Mouse (Mus musculus) heart, embryonic 11.5 days (tissue): ENCODE results near the gene Yipf1. TPM values are rescaled to one million over a fixed set of nuclear protein-coding genes. Genes with fewer than 3 reads are reported as not detected.
"Not testable (repeated sequence)": the region's sequence is repeated elsewhere in the genome, so short reads cannot be mapped to it uniquely, and the experiment has no call there.

Experiments used
- ATAC-seq: fragments of 200-750 bp; cut with Nextera tagmentation; replicated peaks from 2 replicates; pipeline ENCODE4 v1.8.0; 2017; ENCODE audit warnings: moderate library complexity; ENCODE audit not compliant: insufficient number of reproducible peaks, low FRiP score, low TSS enrichment
- H3K27ac ChIP-seq: fragments of 300-500 bp; sonication (generic); 2 replicates; pipeline ENCODE4 v1.5.1; 2014; ENCODE audit warnings: mild to moderate bottlenecking, low read depth, low read length
- H3K27me3 ChIP-seq: fragments of 300-500 bp; sonication (generic); 2 replicates; pipeline ENCODE4 v1.6.1; 2014; ENCODE audit warnings: mild to moderate bottlenecking, low read length, mixed read lengths; ENCODE audit not compliant: control insufficient read depth, insufficient read depth
- H3K36me3 ChIP-seq: fragments of 300-500 bp; sonication (generic); 2 replicates; pipeline ENCODE4 v1.6.1; 2014; ENCODE audit warnings: mild to moderate bottlenecking, low read length, moderate library complexity, mixed read lengths; ENCODE audit not compliant: control insufficient read depth, insufficient read depth
- H3K4me1 ChIP-seq: fragments of 300-500 bp; sonication (generic); 2 replicates; pipeline ENCODE4 v1.6.1; 2014; ENCODE audit warnings: low read length; ENCODE audit not compliant: control insufficient read depth, insufficient read depth
- H3K4me2 ChIP-seq: fragments of 300-500 bp; sonication (generic); 2 replicates; pipeline ENCODE4 v1.6.1; 2014; ENCODE audit warnings: mild to moderate bottlenecking, moderate library complexity
- H3K4me3 ChIP-seq: fragments of 300-500 bp; sonication (generic); 2 replicates; pipeline ENCODE4 v1.5.1; 2014; ENCODE audit warnings: low read depth, low read length
- H3K9ac ChIP-seq: fragments of 300-500 bp; sonication (generic); 2 replicates; pipeline ENCODE4 v1.6.1; 2014; ENCODE audit warnings: mild to moderate bottlenecking, low read depth, low read length, moderate library complexity
- H3K9me3 ChIP-seq: fragments of 300-500 bp; sonication (generic); replicated peaks from 2 replicates; pipeline ENCODE4 v1.6.1; 2016; ENCODE audit warnings: low read length; ENCODE audit not compliant: control insufficient read depth
- WGBS: fragments of 180-500 bp; shearing (Covaris S2); extraction: QIAGEN DNeasy Blood & Tissue Kit; methylation state at CpG from one replicate; pipeline ENCODE4 v1.1.7; 2014; ENCODE audit not compliant: insufficient replicate concordance; 5-methylcytosine and 5-hydroxymethylcytosine counted together
- polyA plus RNA-seq: library from polyadenylated mRNA; unstranded; fragments of >200 nt; fragmentation: Nextera tagmentation; extraction: Ambion mirVana; gene quantifications from 2 replicates; pipeline ENCODE4 v1.2.1, GENCODE M21; 2014

Yipf1 gene
- polyA plus RNA-seq, 1 experiment from 2014 or later, result 41.6 TPM

DNA sequence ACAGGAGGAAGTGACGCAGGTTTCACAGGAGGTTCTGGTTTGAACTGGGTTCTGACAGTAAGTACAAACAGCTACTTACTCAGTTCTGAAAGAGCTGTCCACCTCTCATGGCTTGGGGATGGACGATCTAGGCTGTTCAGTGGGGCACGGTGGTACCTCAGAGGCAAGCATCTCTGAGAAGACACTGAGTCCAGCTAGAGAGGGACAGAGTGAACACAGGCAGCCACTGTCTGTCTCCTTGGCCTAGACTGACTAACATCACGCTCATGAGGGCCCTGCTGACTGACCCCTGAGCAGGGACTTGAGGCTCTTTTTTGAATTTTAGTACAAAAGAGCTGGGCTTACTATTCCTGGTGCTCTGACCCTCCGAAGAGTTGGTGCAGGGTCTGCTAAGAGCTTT lies 40.0 kb downstream of the Yipf1 start:
- WGBS, result 75% methylated on average over 5 of the region's 5 CpGs
- Histone ChIP-seq H3K9me3 (no peaks in the 10 kb centered on the region), H3K4me2 (no peak overlapping the region), H3K9ac (no peak overlapping the region), H3K4me3 (no peak overlapping the region), H3K36me3 (0 out of 2 replicates have a peak, but pooled peaks cover 2% of the 10 kb centered on the region), H3K27me3 (no peaks in the 10 kb centered on the region), H3K27ac (no peak overlapping the region), H3K4me1 (no peaks in the 10 kb centered on the region)
- no peak for ATAC-seq

DNA sequence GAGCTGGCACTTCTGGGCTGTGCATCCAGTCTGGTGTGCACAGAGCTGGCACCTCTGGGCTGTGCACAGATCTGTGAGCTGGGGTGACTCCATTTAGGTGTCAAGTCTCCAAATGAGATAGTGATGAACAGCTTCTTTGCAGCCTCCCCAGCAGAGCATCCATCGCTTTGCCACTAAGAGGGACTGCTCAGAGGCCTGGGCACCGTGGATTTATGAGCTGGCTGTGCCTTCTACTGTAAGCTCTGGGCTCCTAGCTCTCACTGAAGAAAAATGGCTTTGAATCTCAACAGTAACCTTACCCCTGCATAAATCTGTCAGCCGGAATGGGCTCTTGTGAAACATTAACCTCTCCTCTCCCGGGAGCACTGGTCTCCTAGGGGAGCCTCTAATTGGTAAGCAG lies 40.4 kb downstream of the Yipf1 start:
- 61% methylated on average over 4 of the region's 4 CpGs for WGBS
- H3K27me3 ChIP-seq, result no peaks in the 10 kb centered on the region
- H3K36me3 ChIP-seq, result 0 out of 2 replicates have a peak, but pooled peaks cover 2% of the 10 kb centered on the region
- no peaks in the 10 kb centered on the region for H3K9me3 ChIP-seq
- no peak overlapping the region for H3K27ac ChIP-seq
- no peak overlapping the region for H3K4me2 ChIP-seq
- H3K9ac ChIP-seq, result no peak overlapping the region
- H3K4me3 ChIP-seq, result no peak overlapping the region
- H3K4me1 ChIP-seq, result no peaks in the 10 kb centered on the region
- no peak for ATAC-seq

DNA sequence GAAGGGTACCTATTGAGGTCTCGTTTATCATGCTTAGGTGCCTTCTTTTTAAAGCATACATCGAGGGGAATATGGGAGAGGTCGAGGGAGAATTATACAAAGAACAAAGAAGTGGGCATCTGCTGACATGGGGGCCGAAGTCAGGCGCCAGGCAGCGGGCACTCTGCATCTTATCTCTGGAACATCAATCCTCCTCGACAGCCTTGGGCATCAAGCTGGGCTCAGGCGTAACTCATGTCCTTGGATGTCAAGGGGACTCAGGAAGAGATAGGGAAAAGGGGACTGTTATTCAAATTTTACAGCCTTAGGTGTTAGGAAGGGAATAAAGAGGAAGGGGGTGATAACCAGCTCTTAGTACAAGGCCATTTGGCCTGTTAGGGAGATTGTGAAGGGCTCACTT lies 43.0 kb downstream of the Yipf1 start:
- H3K27me3 ChIP-seq, H3K4me1 ChIP-seq, H3K9me3 ChIP-seq, H3K27ac ChIP-seq, H3K9ac ChIP-seq, H3K4me2 ChIP-seq, H3K36me3 ChIP-seq, H3K4me3 ChIP-seq, ATAC-seq: not testable (repeated sequence)
- 58% methylated on average over 8 of the region's 8 CpGs for WGBS

DNA sequence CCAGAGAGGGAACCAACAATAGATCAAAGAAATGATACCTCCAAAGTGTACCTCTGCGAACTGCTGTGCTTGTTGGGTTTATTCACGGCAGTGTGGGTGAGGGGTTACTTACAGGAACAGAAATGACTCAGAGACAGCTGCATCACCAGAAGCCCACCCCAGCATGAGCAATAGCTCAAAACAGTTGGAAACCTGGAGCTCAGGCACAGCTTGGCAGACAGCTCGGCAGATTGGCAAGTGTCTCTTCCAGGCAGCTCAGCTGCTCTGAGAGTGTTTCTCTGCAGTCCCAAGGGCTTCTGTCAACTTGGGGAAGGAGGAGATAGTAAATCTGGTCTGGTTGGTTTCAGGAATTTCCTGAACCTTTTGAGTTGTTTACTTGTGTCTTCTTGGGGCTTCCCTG lies 44.3 kb downstream of the Yipf1 start:
- Histone ChIP-seq H3K27ac (no peak overlapping the region), H3K36me3 (0 out of 2 replicates have a peak, but pooled peaks cover 2% of the 10 kb centered on the region), H3K9ac (no peak overlapping the region), H3K4me1 (no peaks in the 10 kb centered on the region), H3K9me3 (no peaks in the 10 kb centered on the region), H3K4me3 (no peak overlapping the region), H3K4me2 (no peak overlapping the region), H3K27me3 (no peaks in the 10 kb centered on the region)
- 83% methylated on average over 3 of the region's 3 CpGs for WGBS
- ATAC-seq, result no peak

DNA sequence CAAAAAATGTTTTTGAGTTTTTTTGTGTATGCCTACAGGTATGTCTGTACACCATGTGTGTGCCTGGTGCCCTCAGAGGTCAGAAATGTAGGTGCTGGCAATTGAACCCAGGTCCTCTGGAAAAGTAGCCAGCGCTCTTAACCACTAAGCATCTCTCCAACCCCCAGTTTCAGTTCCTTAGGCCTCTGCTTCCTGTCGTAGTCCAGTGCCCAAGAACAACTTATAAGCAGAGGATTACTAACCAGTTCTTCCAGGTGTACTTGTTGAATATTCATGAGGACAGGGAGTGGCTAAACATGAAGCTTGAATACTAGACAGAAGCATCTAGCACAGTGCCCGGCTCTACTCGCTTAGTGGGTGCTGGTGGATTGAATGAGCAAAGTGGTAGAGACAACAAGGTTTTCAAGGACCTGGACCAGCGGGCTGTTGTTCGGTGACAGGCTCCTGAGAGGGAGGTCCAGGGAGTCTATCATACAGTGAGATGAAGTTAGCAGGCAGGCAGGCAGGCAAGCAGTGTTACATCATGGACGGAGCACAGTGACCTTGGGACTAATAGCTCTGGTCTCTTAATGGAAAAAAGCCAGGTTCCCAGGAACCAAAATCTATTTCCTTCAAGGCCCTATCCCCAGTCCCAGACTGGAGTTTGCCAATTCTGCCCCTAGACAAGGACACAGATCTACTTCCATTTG lies 46.4 kb downstream of the Yipf1 start:
- WGBS, result 79% methylated on average over 7 of the region's 7 CpGs
- Histone ChIP-seq H3K27ac (no peak overlapping the region), H3K9me3 (no peaks in the 10 kb centered on the region), H3K27me3 (no peaks in the 10 kb centered on the region), H3K4me3 (no peak overlapping the region), H3K36me3 (0 out of 2 replicates have a peak, but pooled peaks cover 2% of the 10 kb centered on the region), H3K4me1 (no peaks in the 10 kb centered on the region), H3K4me2 (no peak overlapping the region), H3K9ac (no peak overlapping the region)
- no peak for ATAC-seq

DNA sequence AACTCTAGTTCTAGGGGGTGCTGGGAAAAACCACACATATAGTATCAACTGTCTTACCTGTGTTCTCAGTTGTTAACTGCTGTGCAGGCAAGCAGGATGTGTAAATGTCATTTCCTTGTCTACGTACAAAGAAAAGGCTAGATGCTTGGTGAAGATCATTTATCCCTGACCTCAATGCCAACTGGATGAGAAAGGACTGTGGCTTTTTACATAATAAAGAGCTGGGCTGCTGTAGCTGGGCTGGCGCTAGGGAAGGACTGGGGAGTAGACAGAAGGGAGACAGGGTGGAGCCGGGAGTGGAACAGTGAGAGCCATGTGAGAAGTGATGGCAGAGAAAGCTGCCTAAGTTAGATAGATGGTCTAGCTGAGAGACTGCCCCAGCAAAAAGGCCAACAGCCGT lies 48.6 kb downstream of the Yipf1 start:
- no peaks in the 10 kb centered on the region for H3K27me3 ChIP-seq
- ATAC-seq, result no peak
- H3K4me3 ChIP-seq, result no peak overlapping the region
- no peak overlapping the region for H3K9ac ChIP-seq
- WGBS, result 75% methylated on average over 4 of the region's 4 CpGs
- H3K36me3 ChIP-seq, result 0 out of 2 replicates have a peak, but pooled peaks cover 2% of the 10 kb centered on the region
- no peak overlapping the region for H3K4me2 ChIP-seq
- H3K9me3 ChIP-seq, result no peaks in the 10 kb centered on the region
- no peaks in the 10 kb centered on the region for H3K4me1 ChIP-seq
- H3K27ac ChIP-seq, result no peak overlapping the region

DNA sequence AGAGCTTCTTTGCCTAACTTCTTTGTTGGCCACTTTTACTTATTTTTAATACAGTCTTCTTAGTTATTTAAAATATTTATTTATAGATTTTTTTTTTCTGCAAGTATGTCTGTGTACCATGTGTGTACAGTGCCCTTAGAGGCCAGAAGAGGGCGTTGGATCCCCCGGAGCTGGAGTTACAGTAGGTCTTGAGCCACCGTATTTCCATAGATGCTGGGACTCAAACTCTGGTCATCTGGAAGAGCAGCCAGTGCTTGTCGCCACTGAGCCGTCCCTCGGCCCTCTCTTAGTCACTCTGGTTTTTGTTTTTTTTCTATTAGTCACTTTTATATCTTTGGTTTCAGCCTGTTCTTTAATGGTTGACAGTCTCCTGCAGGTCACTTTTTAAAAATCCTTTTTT lies 49.4 kb downstream of the Yipf1 start:
- H3K36me3 ChIP-seq, result 0 out of 2 replicates have a peak, but pooled peaks cover under 1% of the 10 kb centered on the region
- WGBS, result 69% methylated on average over 6 of the region's 6 CpGs
- H3K27ac ChIP-seq, result no peak overlapping the region
- no peak overlapping the region for H3K9ac ChIP-seq
- no peaks in the 10 kb centered on the region for H3K27me3 ChIP-seq
- 0 out of 2 replicates have a peak, but pooled peaks cover 3% of the 10 kb centered on the region for H3K4me1 ChIP-seq
- H3K9me3 ChIP-seq, result no peaks in the 10 kb centered on the region
- H3K4me2 ChIP-seq, result no peak overlapping the region
- no peak for ATAC-seq
- H3K4me3 ChIP-seq, result no peak overlapping the region

DNA sequence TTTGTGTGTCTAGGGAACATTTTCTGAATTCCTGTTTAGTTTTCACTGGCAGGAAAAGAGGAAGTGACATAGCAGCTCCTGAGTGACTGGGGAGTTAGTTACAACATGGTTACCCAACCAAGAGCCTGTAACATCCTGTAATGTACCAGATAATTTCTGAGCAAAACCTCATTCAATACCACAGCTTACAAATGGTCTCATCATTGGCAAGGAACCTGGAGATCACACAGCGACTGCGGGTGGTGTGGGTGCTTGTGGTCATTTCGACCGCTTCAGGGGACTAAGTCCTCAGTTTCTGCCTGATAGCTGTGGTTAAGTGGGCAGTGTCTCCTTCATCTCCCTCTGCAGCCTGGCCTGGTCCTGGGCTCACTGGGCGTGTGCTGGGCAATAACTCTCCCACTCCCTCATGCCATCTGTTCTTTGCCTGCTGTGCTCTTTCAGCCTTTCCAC lies 50.1 kb downstream of the Yipf1 start:
- Histone ChIP-seq H3K9me3 (no peaks in the 10 kb centered on the region), H3K27me3 (no peaks in the 10 kb centered on the region), H3K27ac (no peak overlapping the region), H3K9ac (no peak overlapping the region), H3K4me1 (0 out of 2 replicates have a peak, but pooled peaks cover 6% of the 10 kb centered on the region), H3K4me2 (no peak overlapping the region), H3K4me3 (no peak overlapping the region), H3K36me3 (no peaks in the 10 kb centered on the region)
- no peak for ATAC-seq
- 81% methylated on average over 5 of the region's 5 CpGs for WGBS

DNA sequence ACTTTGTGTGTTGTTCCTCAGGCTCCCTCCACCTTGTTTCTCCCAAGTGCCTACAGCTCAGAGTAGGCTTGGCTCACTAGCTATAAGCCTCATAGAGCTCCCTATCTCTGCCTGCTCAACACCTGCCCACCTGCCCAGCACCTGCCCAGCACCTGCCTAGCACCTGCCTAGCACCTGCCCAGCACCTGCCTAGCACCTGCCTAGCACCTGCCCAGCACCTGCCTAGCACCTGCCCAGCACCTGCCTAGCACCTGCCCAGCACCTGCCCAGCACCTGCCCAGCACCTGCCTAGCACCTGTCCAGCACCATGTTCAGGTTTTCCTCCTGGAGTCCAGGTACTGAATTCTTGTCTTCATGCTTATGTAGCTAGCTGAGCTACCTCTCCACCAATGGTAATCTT lies 52.2 kb downstream of the Yipf1 start:
- not testable (repeated sequence) for H3K9me3 ChIP-seq, H3K4me2 ChIP-seq, H3K9ac ChIP-seq, H3K27ac ChIP-seq, H3K27me3 ChIP-seq, ATAC-seq, H3K36me3 ChIP-seq, H3K4me3 ChIP-seq, H3K4me1 ChIP-seq
